Mouse (Mus musculus) central nervous system, embryonic 18 days (tissue): ENCODE data around the gene Fga. TPM values are rescaled to one million over a fixed set of nuclear protein-coding genes. Genes with fewer than 3 reads are reported as not detected.

Source experiments
- polyA plus RNA-seq: library from polyadenylated mRNA; depleted of rRNA; stranded (reverse); fragments of >200 nt; gene quantifications from 2 replicates; pipeline ENCODE4 v1.2.3, GENCODE M21; 2012; rRNA removed

Gene Fga
- 0.15 and 0.17 TPM in 2 replicates for polyA plus RNA-seq

DNA sequence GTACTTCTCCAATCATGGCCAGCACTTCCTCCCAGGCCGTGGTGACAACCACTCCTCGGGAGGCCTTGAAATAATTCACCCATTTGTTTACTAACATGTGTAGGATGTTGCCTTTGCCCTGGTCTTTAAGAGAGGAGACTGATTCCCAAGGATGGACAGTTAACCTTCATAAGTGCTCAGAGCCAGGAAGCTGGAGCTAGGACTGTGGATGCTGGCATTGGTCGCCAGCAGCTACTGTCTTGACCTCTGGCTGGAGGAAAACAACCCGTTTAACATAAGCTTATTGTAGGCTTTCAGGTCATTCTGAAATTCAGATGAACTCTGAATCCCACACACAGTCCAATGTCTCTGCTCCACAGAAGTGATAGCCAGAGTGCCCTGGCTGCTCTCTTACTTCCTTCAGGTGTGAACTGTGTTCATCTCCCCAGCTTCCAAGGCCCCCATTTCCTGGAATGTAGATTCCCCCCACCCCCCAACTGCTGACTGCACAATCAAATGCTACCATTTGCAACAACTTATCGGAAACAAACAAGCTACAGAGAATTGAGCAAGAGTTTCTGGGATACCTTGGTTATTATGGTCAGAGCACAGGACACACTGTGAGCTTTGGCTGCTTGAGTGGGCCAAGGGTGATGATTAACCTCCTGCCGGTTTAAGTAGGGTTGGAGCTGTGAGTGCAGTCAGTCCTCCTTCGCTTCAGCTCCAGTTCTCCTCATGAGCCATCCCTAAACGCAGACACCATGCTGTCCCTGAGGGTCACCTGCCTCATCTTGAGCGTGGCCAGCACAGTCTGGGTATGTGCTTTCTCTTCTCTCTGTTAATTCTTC is at the start of gene Fga:
Gene Fga (plus strand): TSS at position 602 of the 827 bp plus-strand sequence.

DNA sequence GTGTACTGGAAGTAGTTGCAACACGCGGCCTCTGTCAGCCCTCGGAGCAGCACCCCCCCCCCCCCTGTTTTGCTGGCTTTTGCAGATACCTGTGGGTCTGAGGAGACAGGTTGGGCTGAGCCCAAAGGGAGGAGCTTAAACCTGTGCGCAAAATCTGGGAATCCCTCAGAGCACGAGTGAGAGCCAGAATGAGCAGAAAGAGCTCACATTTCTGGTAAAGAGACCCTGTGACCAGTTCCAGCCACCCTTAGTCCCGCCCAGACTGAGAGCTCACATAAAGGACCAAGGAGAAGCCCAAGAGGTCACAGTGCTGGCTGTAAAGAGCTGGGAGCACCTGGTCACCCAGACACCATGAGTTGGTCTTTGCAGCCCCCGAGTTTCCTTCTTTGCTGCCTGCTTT is 18.3 kb upstream of the Fga start, which contains the start of gene Fgg:
Gene Fgg (plus strand): TSS at position 168 of the 400 bp plus-strand sequence.

DNA sequence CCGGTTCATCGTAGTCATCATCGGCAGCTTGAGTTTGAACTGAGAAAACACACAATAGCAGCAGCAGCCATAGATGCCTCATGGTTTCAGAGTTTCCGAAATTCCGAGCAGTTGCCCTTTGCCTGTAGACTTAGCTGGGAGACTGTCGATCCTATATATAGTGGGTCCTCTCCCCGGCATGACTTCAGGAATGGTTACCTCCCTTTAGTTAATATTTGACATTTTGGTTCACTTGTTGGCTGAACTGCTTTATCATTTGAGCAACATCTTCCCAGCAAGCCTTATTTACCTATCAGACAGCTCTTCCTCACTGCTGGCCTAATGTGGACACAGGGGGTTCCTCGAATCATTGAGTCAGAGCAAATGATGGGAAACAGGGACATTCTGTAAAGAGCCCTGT is 23.8 kb downstream of the Fga start, which contains the start of gene Fgb:
Gene Fgb (minus strand): TSS at position 184 of the 400 bp plus-strand sequence.

DNA sequence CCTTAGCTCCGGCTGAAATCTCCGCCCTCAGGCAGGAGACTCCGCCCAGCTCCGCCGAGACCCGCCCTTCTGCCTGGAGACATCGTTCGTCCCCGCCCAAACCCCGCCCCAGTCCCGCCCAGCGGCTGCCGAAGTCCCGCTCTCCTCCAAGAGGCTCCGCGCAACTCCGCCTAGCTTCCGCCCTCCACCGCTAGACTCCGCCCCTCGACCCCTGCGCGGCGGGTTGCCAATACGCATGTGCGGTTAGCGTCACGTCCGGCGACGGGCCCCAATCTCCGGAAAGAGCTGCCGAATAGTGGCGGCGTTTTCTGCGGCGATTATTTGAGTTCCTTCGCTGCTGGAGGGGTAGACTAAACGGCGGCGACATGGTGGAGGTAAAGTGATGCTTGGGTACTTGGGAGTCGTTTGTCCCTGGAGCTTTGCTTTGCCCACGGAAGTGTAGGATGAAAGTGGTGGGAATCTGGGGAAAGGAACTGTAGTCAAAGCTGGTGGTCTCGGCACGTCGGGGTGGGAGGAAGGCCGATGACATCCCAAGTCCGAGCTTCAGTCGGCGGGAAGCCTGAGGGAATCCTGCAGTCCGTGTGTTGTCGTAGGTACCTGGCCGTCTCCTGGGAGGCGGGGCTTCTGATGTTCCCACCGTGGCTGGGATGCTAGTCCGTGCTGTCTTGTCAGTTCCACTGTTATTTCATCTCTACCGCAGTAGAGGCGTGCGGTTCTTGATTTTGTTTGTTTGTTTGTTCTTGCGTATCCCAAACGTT is 29.6 kb downstream of the Fga start, which contains the start of gene Plrg1:
Gene Plrg1 (plus strand): TSS at position 242 of the 758 bp plus-strand sequence.

Other genes starting within 250 kb of the Fga start
- 0.60 and 0.70 TPM in 2 replicates for gene Rbm46, start 149.6 kb upstream of the Fga start, polyA plus RNA-seq
- gene Lrat, start 122.1 kb upstream of the Fga start, polyA plus RNA-seq = 0.25 and 0.39 TPM in 2 replicates
- gene Fgg, start 18.4 kb upstream of the Fga start, polyA plus RNA-seq = 0.06 and 0.17 TPM in 2 replicates
- gene Fgb, start 23.8 kb downstream of the Fga start, polyA plus RNA-seq = 0.04 and 0.05 TPM in 2 replicates
- gene Plrg1, start 29.4 kb downstream of the Fga start, polyA plus RNA-seq = 91.3 and 93.0 TPM in 2 replicates
- 1.4 and 1.6 TPM in 2 replicates for gene Dchs2, start 101.9 kb downstream of the Fga start, polyA plus RNA-seq